Mouse (Mus musculus): ENCODE data around the gene Maml2.

DNA sequence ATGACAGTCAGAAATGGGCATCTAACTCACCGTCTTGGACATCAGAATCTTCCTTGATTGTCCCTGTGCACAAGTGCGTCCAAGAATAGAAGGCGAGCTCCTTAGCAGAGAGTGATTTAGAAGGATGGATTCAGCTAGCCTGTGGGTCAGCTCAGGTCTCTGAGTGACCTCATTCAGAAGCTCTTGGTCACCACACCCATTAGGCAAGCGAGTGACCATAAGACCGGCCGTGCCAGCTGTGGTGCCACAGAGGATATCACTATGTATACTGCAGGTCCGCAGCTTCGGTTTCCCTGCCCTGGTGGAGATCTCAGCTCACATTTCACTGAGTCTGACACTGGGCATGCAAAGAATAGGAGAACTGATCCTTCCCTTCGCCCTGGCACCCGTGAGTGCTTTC, 294.9 kb downstream of the Maml2 start:
- TF ChIP-seq CTCF (IDR thresholded peaks at IDR 0.05; ENCODE audit: low read depth) (no peak), EP300 (IDR thresholded peaks at IDR 0.05; ENCODE audit: low read depth) (no peak)
